Mouse (Mus musculus) gastrocnemius, adult 18-20 months (tissue): Measurements from ENCODE around the gene Eya2. TPM values are rescaled to one million over a fixed set of nuclear protein-coding genes. Genes with fewer than 3 reads are reported as not detected.

Experiments
- DNase-seq: peaks from one replicate; pipeline ENCODE4 v3.0.0; 2021; ENCODE audit warnings: low spot score
- total RNA-seq, 2 experiments: library from RNA; stranded (reverse); gene quantifications; 2 replicates each; pipeline ENCODE4 v1.2.3; 2021

Gene Eya2
- total RNA-seq, 2 experiments from 2014 or later = 1.1 to 3.5 TPM

GRCm38 (mm10) chr2:165703033-165703805 lies 108.4 kb downstream of the Eya2 start:
- DNase-seq = peak; percentile 12

DNA sequence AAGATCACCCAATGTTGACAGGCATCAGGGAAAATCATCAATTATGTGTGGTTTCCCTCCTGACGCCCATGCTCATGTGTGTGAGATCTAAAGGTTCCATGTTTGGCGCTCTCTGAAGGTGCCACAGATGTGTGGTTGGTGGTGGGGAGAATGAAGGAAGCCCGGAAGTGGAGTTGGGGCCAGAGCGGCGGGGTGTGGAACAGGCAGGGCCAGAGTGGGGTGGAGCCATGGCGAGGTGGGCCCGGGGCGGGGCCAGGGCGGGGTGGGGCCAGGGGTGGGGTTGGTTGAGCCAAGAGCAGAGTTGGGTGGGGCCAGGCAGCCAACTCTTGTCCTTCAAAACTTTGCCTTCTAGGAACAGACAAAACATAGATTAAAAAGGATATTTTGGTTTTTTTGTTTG lies 113.4 kb downstream of the Eya2 start:
- DNase-seq = no peak

GRCm38 (mm10) chr2:165716688-165717087 lies 121.9 kb downstream of the Eya2 start:
- DNase-seq = no peak

GRCm38 (mm10) chr2:165717182-165718176 lies 122.6 kb downstream of the Eya2 start:
- no peak for DNase-seq

DNA sequence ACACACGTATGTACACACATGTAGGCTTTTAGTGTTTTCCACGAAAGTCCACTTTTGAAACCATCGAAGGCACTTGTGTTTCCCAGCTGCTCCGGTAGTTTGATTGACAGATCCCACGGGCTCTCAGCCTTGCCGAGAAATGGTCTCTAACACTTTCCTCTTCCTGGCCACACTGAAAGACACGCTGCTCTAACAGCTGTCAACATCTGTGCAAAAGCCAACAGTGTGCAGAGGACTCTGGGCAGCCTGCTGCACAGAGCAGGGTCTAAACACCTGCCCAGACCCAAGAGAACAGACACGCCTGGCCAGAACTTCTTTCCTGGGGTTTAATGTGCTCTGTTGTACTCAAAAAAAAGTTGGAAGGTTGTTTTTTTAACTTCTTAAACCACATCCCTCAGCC lies 124.5 kb downstream of the Eya2 start:
- no peak for DNase-seq

DNA sequence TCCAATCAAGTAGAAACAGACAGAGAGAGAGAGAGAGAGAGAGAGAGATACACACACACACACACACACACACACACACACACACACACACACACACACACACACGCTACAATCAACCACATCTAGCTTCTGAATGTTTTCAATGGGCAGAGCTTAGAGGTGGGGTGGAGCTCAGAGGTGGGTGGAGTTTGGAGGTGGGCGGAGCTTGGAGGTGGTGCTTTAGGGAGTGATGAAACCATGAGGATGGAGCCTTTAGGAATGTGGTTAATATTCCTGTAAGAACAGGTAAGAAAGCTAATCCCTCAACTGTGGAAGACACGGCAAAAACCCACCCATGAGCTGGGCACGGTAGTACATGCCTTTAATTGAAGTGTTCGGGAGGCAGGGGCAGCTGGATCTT lies 127.1 kb downstream of the Eya2 start:
- DNase-seq = no peak

- no peak for DNase-seq
Measured at GRCm38 (mm10) chr2:165732552-165733238, 137.9 kb downstream of the Eya2 start.

DNA sequence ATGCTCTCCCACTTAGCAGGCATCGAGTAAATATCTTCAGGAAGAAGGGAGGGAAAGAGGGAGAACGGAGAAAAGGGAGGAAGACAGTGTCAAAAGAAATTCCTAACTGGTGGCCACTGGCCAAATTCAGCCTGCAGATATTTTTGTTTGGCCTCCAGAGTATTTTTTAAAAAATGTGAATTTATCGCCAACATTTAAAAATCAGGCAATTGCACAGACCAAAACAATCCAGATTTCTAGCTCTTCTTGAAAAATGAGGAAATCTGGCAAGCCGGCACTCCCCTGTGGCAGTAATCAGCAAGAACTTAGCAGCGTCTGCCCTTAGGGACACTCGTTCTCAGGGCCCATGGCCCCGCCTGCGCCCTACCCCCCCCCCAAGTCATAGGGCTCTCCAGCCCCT lies 138.9 kb downstream of the Eya2 start:
- peak; percentile 68 for DNase-seq

DNA sequence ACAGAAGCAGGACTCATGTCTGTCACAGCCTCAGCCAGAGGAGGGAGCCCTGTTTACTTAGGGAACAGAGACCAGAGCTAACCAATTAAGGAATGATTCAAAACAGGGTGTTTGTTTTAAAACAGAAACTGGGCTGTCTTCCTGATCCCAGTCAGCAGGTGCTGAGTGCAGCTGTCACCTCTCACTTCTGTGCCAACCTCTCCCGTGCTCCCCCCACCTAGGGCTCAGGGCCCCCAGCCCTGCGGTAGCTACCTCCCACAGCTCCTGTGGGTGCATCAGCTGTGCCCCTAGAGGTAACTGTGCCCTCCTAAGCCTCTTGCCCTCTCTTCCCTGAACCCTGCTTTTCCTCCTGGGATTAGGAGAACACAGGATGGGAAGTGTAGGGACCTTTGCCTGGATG lies 141.5 kb downstream of the Eya2 start:
- DNase-seq = no peak

GRCm38 (mm10) chr2:165740381-165740780 lies 145.5 kb downstream of the Eya2 start:
- no peak for DNase-seq

- no peak for DNase-seq
Measured at GRCm38 (mm10) chr2:165740982-165741381, 146.2 kb downstream of the Eya2 start.

GRCm38 (mm10) chr2:165741526-165742050 lies 146.8 kb downstream of the Eya2 start:
- no peak for DNase-seq

DNA sequence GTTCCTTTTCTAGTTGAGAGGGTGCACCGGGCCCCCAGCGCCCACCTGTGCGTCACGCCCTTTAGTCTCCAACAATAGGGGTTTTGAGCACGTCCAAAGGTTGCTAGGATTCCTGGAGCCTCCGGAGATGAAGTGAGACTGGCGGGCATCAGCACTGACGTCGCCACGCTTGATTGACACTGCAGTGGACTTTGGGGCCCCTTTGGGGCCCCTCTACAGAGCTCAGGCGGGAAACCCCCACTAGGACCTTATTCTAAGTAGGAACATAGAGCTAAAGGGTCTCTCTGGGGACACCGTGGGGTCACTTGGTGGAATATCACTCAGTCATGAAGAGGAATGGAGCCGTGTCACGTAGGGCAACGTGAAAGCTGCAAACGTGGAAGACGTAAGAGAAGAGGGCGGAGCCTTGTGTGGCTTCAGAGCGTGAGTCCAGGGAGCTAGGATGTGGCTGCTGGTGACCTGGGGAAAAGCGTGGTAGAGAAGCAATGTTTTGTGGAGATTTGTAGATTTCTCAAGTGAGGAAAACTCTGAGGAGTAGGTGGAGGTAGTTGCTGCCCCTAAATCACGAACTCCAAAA lies 147.5 kb downstream of the Eya2 start:
- no peak for DNase-seq

- no peak for DNase-seq
Measured at GRCm38 (mm10) chr2:165745306-165746098, 150.7 kb downstream of the Eya2 start.

DNA sequence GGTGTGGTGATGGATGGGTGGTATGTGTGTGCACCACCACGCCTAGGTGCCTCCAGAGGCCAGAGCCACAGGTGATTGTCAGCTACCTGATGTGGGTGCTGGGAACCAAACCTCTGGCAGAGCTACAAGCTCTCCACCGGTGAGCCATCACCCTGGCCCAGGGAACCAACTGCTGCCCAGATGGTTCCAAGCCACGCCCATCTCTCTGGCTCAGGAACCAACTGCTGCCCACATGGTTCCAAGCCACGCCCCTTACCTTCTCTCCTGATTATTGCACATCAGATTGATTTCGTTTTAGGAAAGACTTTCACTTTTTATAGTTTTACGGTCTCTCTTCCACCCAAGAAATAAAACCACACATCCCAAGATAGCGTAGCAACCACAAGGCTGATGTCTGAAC lies 153.1 kb downstream of the Eya2 start:
- DNase-seq = no peak

DNA sequence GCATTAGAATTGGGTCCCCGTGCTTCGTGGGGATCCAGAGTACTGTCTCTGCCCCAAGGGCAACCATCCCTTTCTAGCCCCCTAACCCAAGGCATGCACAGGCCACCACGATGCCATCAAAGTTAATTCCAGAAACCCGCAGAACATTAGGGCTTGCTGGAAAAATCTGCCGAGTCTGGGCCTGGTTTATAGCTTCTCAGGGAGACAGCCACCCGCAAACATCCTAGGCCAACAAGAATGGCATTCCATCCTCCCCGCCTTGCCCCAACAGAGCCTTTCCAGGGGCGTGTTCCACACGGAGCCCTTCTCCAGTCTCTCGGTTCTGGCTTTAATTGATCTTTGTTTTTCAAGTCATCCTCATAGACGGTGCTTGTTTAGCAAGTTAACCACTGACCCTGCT lies 153.6 kb downstream of the Eya2 start:
- no peak for DNase-seq

GRCm38 (mm10) chr2:165751068-165751467 lies 156.2 kb downstream of the Eya2 start:
- DNase-seq = peak; percentile 47

- no peak for DNase-seq
Measured at GRCm38 (mm10) chr2:165752704-165753103, 157.9 kb downstream of the Eya2 start.

GRCm38 (mm10) chr2:165757799-165758198 lies 163.0 kb downstream of the Eya2 start:
- no peak for DNase-seq

- no peak for DNase-seq
Measured at GRCm38 (mm10) chr2:165758534-165758933, 163.7 kb downstream of the Eya2 start.
